Mouse (Mus musculus) myocyte (in vitro differentiated cells): ENCODE measurements around the gene Pygm. TPM values are rescaled to one million over a fixed set of nuclear protein-coding genes. Genes with fewer than 3 reads are reported as not detected.

Source experiments
- H3K27me3 ChIP-seq: one replicate; pipeline ENCODE4 v1.6.1; 2011; ENCODE audit not compliant: control insufficient read depth, insufficient read depth, insufficient read length
- H3K36me3 ChIP-seq: one replicate; pipeline ENCODE4 v1.6.1; 2011; ENCODE audit not compliant: control insufficient read depth, insufficient read depth
- H3K4me2 ChIP-seq: one replicate; pipeline ENCODE4 v1.6.1; 2011; ENCODE audit warnings: low read depth, control low read depth
- H3K4me3 ChIP-seq: one replicate; pipeline ENCODE4 v1.5.1; 2011; ENCODE audit warnings: mild to moderate bottlenecking, control low read depth, moderate library complexity
- H3K79me2 ChIP-seq: one replicate; pipeline ENCODE4 v1.6.1; 2011; ENCODE audit not compliant: control insufficient read depth, insufficient read depth
- H3ac ChIP-seq: one replicate; pipeline ENCODE4 v1.6.1; 2011; ENCODE audit not compliant: control insufficient read depth, insufficient read length
- CEBPB ChIP-seq: IDR thresholded peaks from 2 replicates; pipeline ENCODE4 v1.6.1; 2011; ENCODE audit warnings: mild to moderate bottlenecking, moderate library complexity; ENCODE audit not compliant: poor library complexity, insufficient read depth, severe bottlenecking
- E2F4 ChIP-seq: IDR thresholded peaks from one replicate; pipeline ENCODE4 v1.6.1; 2011; ENCODE audit warnings: mild to moderate bottlenecking, control low read depth, moderate library complexity; ENCODE audit not compliant: insufficient read depth
- MAX ChIP-seq: IDR thresholded peaks from one replicate; pipeline ENCODE4 v1.6.1; 2011; ENCODE audit warnings: low read depth, mild to moderate bottlenecking, control low read depth
- MYOD1 ChIP-seq, 3 experiments: IDR thresholded peaks; one replicate each; pipeline ENCODE4 v1.6.1; 2011; ENCODE audit warnings: control low read depth in 2 of 3, low read depth in 2 of 3, mild to moderate bottlenecking in 2 of 3, moderate library complexity in 1 of 3; ENCODE audit not compliant: insufficient read length in 2 of 3, control insufficient read depth in 1 of 3
- MYOG ChIP-seq, 3 experiments: IDR thresholded peaks; one replicate each; pipeline ENCODE4 v1.6.1; 2011; ENCODE audit warnings: control low read depth in 2 of 3, low read depth in 2 of 3, mild to moderate bottlenecking in 2 of 3; ENCODE audit not compliant: insufficient read length in 2 of 3, control insufficient read depth in 1 of 3, insufficient read depth in 1 of 3
- POLR2A ChIP-seq: IDR thresholded peaks from one replicate; pipeline ENCODE4 v1.6.1; 2011; ENCODE audit warnings: low read depth, mild to moderate bottlenecking, control low read depth, moderate library complexity; ENCODE audit not compliant: insufficient read length
- POLR2AphosphoS2 ChIP-seq: IDR thresholded peaks from one replicate; pipeline ENCODE4 v1.6.1; 2011; ENCODE audit warnings: low read depth, control low read depth; ENCODE audit not compliant: insufficient read length
- REST ChIP-seq: IDR thresholded peaks from one replicate; pipeline ENCODE4 v1.6.1; 2011; ENCODE audit warnings: mild to moderate bottlenecking, control low read depth, moderate library complexity; ENCODE audit not compliant: insufficient read depth, insufficient read length
- SRF ChIP-seq: IDR thresholded peaks from one replicate; pipeline ENCODE4 v1.6.1; 2011; ENCODE audit warnings: low read depth; ENCODE audit not compliant: control insufficient read depth, insufficient read length
- TCF12 ChIP-seq: IDR thresholded peaks from one replicate; pipeline ENCODE4 v1.6.1; 2011; ENCODE audit warnings: mild to moderate bottlenecking, control low read depth; ENCODE audit not compliant: poor library complexity, insufficient read depth, severe bottlenecking
- TCF3 ChIP-seq: IDR thresholded peaks from one replicate; pipeline ENCODE4 v1.6.1; 2011; ENCODE audit warnings: low read depth, control low read depth; ENCODE audit not compliant: insufficient read length
- USF1 ChIP-seq: IDR thresholded peaks from one replicate; pipeline ENCODE4 v1.6.1; 2011; ENCODE audit warnings: low read depth, mild to moderate bottlenecking, control low read depth, moderate library complexity
- polyA plus RNA-seq: library from polyadenylated mRNA; unstranded; fragments of >200 nt; fragmentation: generic; extraction: Trizol; gene quantifications from one replicate; pipeline ENCODE4 v1.2.1, GENCODE M21; 2012; ENCODE audit warnings: missing spikeins

The Pygm gene
- 232 TPM for polyA plus RNA-seq

DNA sequence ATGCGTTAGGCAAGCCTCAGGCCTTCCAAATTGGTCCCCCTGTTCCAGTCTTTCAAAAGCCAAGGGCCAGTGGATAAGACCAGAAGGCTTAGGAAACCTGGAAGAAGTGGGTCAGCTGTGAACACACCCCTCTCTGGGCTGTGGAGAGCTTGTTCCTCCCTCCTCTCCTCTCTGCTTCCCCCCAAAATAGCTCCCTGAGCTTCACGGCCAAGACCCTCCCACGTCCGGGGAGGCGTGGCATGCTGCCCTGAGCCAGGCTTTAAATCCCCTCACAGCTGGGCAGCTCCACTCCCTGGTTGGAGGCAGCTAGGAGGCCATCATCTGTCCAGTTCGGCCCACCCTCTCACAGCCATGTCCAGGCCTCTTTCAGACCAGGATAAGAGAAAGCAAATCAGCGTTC is at the start of gene Pygm:
Pygm (plus strand) TSS at position 272 of the 400 bp plus-strand sequence.
- Histone ChIP-seq H3K36me3 (no peaks in the 10 kb centered on the region), H3K79me2 (no peaks in the 10 kb centered on the region), H3K4me2 (peak within 1 kb of the TSS; percentile 66), H3ac (no peak within 1 kb of the TSS), H3K4me3 (peak within 1 kb of the TSS; percentile 17), H3K27me3 (no peaks in the 10 kb centered on the region)
- TF ChIP-seq MYOD1 (IDR thresholded peaks at IDR 0.05; ENCODE audit: control insufficient read depth in 1 of 3, insufficient read length in 2 of 3, low read depth in 2 of 3) (peak in 2 of 3 experiments; percentile 36 to 71), MAX (no peak), SRF (no peak), TCF3 (no peak), POLR2AphosphoS2 (peak; percentile 80), TCF12 (no peak), MYOG (IDR thresholded peaks at IDR 0.05; ENCODE audit: control insufficient read depth in 1 of 3, insufficient read depth in 1 of 3, insufficient read length in 2 of 3, low read depth in 2 of 3) (peak; percentile 17 to 88 (median 35)), REST (no peak), POLR2A (peak; percentile 88), USF1 (no peak), E2F4 (no peak), CEBPB (no peak)

DNA sequence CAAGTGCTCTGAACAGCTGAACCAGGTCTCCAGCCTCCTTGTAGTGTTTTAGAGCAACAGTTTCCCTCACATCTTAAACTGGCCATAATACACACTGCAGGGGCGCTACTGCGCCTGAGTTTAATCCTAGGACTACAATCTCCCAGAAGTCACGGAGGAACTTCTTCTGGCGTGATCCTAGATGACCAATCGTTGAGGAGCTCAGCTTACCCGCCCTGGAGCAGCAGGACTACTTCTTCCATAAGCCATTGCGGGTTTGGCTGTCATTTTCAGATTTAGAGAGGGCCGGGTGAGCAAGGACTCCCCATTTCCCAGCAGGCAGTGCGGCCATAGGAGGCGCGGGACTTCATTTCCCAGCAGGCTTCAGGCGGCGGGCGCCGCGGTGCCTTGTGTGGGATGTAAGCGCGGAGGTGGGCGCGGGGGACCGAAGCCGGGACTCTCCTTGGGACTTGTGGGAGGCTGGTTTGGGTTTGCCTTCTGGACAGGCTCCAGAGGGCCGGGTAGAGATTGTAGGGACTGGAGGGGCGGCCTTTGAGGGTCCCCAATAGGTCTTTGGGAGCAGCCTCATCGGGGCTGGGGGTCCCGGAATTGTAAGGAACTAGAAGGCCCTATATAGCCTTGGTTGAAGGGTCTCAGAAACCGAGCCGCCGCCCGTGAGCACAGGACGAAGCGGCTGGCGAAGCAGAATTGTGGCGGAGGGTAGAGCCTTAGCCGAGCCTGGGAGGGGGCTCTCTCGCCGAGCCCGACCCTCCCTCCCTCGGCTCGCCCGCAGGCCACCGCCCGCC is 49.3 kb upstream of the Pygm start, which contains the start of gene Men1:
Men1 (plus strand) TSS at position 307 of the 785 bp plus-strand sequence.
- Histone ChIP-seq H3ac (peak within 1 kb of the TSS; percentile 56), H3K4me3 (peak within 1 kb of the TSS; percentile 82), H3K4me2 (peak within 1 kb of the TSS; percentile 95), H3K27me3 (no peaks in the 10 kb centered on the region), H3K36me3 (peaks cover 16% of the 10 kb centered on the region), H3K79me2 (peaks cover 16% of the 10 kb centered on the region)
- TF ChIP-seq MYOG (IDR thresholded peaks at IDR 0.05; ENCODE audit: control insufficient read depth in 1 of 3, insufficient read depth in 1 of 3, insufficient read length in 2 of 3, low read depth in 2 of 3) (peak in 1 of 3 experiments; percentile 26), CEBPB (no peak), POLR2A (peak; percentile 54), USF1 (peak; percentile 51)

DNA sequence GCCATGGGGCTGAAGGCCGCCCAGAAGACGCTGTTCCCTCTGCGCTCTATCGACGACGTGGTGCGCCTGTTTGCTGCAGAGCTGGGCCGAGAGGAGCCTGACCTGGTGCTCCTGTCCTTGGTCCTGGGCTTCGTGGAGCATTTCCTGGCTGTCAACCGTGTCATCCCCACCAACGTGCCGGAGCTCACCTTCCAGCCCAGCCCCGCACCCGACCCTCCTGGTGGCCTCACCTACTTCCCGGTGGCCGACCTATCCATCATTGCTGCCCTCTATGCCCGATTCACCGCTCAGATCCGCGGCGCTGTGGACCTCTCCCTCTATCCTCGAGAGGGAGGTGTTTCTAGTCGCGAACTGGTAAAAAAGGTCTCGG is 48.8 kb upstream of the Pygm start:
- Histone ChIP-seq H3K4me3 (peak overlapping the region; percentile 82), H3K36me3 (peaks cover 22% of the 10 kb centered on the region), H3K27me3 (no peaks in the 10 kb centered on the region), H3K79me2 (peaks cover 16% of the 10 kb centered on the region), H3ac (peak overlapping the region; percentile 56), H3K4me2 (peak overlapping the region; percentile 89)
- TF ChIP-seq REST = peak; percentile 23
- TF ChIP-seq SRF = no peak

DNA sequence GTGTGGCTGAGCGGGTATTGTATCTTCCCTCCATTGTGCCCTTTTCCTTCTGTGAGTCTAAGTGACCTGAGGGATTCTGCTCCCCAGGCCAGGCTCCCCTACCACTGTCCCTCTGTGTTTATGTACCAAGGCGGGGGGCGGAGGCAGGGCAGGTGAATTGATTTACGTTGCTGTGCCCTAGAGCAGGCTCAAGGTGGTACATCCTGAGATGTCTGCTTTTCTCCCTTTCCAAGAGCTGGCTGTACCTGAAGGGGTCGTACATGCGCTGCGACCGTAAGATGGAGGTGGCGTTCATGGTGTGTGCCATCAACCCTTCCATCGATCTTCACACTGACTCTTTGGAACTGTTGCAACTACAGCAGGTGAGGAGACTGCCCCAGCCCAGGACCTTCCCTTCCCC is 47.3 kb upstream of the Pygm start:
- Histone ChIP-seq H3K36me3 (peaks cover 22% of the 10 kb centered on the region), H3K79me2 (peaks cover 16% of the 10 kb centered on the region), H3K27me3 (no peaks in the 10 kb centered on the region), H3ac (no peak overlapping the region), H3K4me2 (peak overlapping the region; percentile 89), H3K4me3 (peak overlapping the region; percentile 82)
- no peak for TF ChIP-seq REST
- no peak for TF ChIP-seq POLR2A
- no peak for TF ChIP-seq TCF3
- TF ChIP-seq POLR2AphosphoS2 = no peak
- TF ChIP-seq CEBPB = no peak
- no peak for TF ChIP-seq TCF12
- no peak for TF ChIP-seq MAX
- no peak for TF ChIP-seq USF1
- no peak for TF ChIP-seq E2F4
- no peak for TF ChIP-seq MYOD1 (IDR thresholded peaks at IDR 0.05; ENCODE audit: control insufficient read depth in 1 of 3, insufficient read length in 2 of 3, low read depth in 2 of 3)
- TF ChIP-seq MYOG (IDR thresholded peaks at IDR 0.05; ENCODE audit: control insufficient read depth in 1 of 3, insufficient read depth in 1 of 3, insufficient read length in 2 of 3, low read depth in 2 of 3) = no peak
- no peak for TF ChIP-seq SRF

DNA sequence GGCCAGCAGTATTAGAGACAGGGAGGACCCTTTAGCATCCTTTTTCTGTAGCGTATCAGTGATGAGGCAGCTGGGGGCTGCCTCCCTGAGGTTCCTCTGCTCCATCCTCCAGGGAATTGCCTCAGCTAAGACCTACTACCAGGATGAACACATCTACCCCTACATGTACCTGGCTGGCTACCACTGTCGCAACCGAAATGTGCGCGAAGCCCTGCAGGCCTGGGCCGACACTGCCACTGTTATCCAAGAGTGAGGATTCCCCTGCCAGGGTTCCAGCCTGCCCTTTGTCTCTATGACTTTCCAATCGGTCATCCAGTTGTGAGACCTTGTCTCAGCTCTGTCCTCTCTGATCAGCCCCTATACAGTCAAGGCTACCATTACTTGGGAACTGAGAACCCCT is 46.0 kb upstream of the Pygm start:
- Histone ChIP-seq H3K79me2 (peaks cover 16% of the 10 kb centered on the region), H3K4me2 (no peak overlapping the region), H3ac (no peak overlapping the region), H3K27me3 (no peaks in the 10 kb centered on the region), H3K4me3 (no peak overlapping the region), H3K36me3 (peaks cover 22% of the 10 kb centered on the region)
- TF ChIP-seq TCF12 = no peak
- no peak for TF ChIP-seq SRF
- TF ChIP-seq POLR2AphosphoS2 = no peak
- no peak for TF ChIP-seq E2F4
- no peak for TF ChIP-seq CEBPB
- TF ChIP-seq USF1 = no peak
- TF ChIP-seq POLR2A = no peak
- TF ChIP-seq REST = no peak
- TF ChIP-seq MYOG (IDR thresholded peaks at IDR 0.05; ENCODE audit: control insufficient read depth in 1 of 3, insufficient read depth in 1 of 3, insufficient read length in 2 of 3, low read depth in 2 of 3) = no peak
- TF ChIP-seq MAX = no peak
- no peak for TF ChIP-seq TCF3
- no peak for TF ChIP-seq MYOD1 (IDR thresholded peaks at IDR 0.05; ENCODE audit: control insufficient read depth in 1 of 3, insufficient read length in 2 of 3, low read depth in 2 of 3)
